Mouse (Mus musculus) testis, adult 10 weeks (tissue): ENCODE data around the gene Srpx. TPM values are rescaled to one million over a fixed set of nuclear protein-coding genes. Genes with fewer than 3 reads are reported as not detected.

Experiments
- polyA plus RNA-seq: library from polyadenylated mRNA; stranded (reverse); fragments of 350-450 nt; fragmentation: Illumina TruSeq; extraction: RNeasy Lipid Tissue Mini Kit (QIAGEN cat#74804); gene quantifications from one replicate; pipeline ENCODE4 v1.2.3, GENCODE M21; 2014; ENCODE audit warnings: low read depth, low replicate concordance

Gene Srpx
- 0.08 TPM for polyA plus RNA-seq

GRCm38 (mm10) chrX:10117065-10117719, at the start of gene Srpx:
Gene Srpx, minus strand, starts transcription at chrX:10117709.

Other genes starting within 250 kb of the Srpx start
- gene Sytl5, start 232.1 kb downstream of the Srpx start, polyA plus RNA-seq, result 4.0 TPM
- gene Rpgr, start 99.2 kb upstream of the Srpx start, polyA plus RNA-seq, result 77.6 TPM
- 0.17 TPM for gene Otc, start 134.6 kb upstream of the Srpx start, polyA plus RNA-seq